In genomic region chr13:100125258-100125643, GRCm38 (mm10) we compare ENCODE assay signal across 8 mouse cellular contexts. TPM values are rescaled to one million over a fixed set of nuclear protein-coding genes. Genes with fewer than 3 reads are reported as not detected.
DNase-seq lines count a peak whose midpoint lies in the region; ATAC-seq and TF ChIP-seq lines count a peak whose summit lies in the region.

No protein-coding gene starts in this region.

- peak overlapping the region; percentile 73 for H3K4me2 ChIP-seq in kidney, postnatal 0 days (ENCODE audit: low read length)
- peak overlapping the region; percentile 98 for H3K4me2 ChIP-seq in hindbrain, embryonic 16.5 days (ENCODE audit: low read length)
- peak overlapping the region; percentile 93 for H3K4me2 ChIP-seq in midbrain, embryonic 16.5 days (ENCODE audit: low read length)

- H3K9me3 ChIP-seq in kidney, postnatal 0 days (replicated peaks; ENCODE audit: low read length), result no peaks in the 10 kb centered on the region
- no peaks in the 10 kb centered on the region for H3K9me3 ChIP-seq in hindbrain, embryonic 16.5 days (ENCODE audit: control insufficient read depth, low read length)
- H3K9me3 ChIP-seq in midbrain, embryonic 16.5 days (replicated peaks; ENCODE audit: control insufficient read depth, low read length, poor library complexity, severe bottlenecking), result no peaks in the 10 kb centered on the region

- H3K4me3 ChIP-seq in kidney, postnatal 0 days (replicated peaks; ENCODE audit: low read depth, low read length), result peak overlapping the region; percentile 96
- H3K4me3 ChIP-seq in bone marrow macrophage, adult 2 months (ENCODE audit: insufficient read depth, low read length), result peak overlapping the region; percentile 100
- H3K4me3 ChIP-seq in hindbrain, embryonic 16.5 days (ENCODE audit: low read length), result peak overlapping the region; percentile 99
- H3K4me3 ChIP-seq in midbrain, embryonic 16.5 days (ENCODE audit: low read depth, low read length), result peak overlapping the region; percentile 61

- DNase-seq in kidney, postnatal 0 days (ENCODE audit: low spot score), result no peak
- DNase-seq in kidney, adult 8-10 months, result no peak
- DNase-seq in cerebellum, postnatal 36 days, result no peak
- no peak for DNase-seq in gastrocnemius, adult 8-10 months (ENCODE audit: low spot score in 2 of 2)
- no peak for DNase-seq in embryo, embryonic 9.5 days (ENCODE audit: extremely low spot score)

- peaks cover 15% of the 10 kb centered on the region for H3K36me3 ChIP-seq in kidney, postnatal 0 days (ENCODE audit: insufficient read depth, low read length)
- H3K36me3 ChIP-seq in hindbrain, embryonic 16.5 days (ENCODE audit: control insufficient read depth, insufficient read depth, low read length), result peaks cover 20% of the 10 kb centered on the region
- H3K36me3 ChIP-seq in midbrain, embryonic 16.5 days (ENCODE audit: control insufficient read depth, insufficient read depth, low read length), result peaks cover 20% of the 10 kb centered on the region

- TF ChIP-seq POLR2A in bone marrow macrophage, adult 2 months (IDR thresholded peaks at IDR 0.05; ENCODE audit: borderline replicate concordance, low read depth, low read length), result no peak

- no peak for TF ChIP-seq CTCF in kidney, postnatal 0 days (IDR thresholded peaks at IDR 0.05; ENCODE audit: low read depth)
- TF ChIP-seq CTCF in bone marrow macrophage, adult 2 months (IDR thresholded peaks at IDR 0.05; ENCODE audit: low read depth, low read length), result no peak

- H3K4me1 ChIP-seq in kidney, postnatal 0 days (replicated peaks; ENCODE audit: insufficient read depth, low read length), result peaks cover 10% of the 10 kb centered on the region
- peaks cover 2% of the 10 kb centered on the region; the same call in 1 of the 2 replicates for H3K4me1 ChIP-seq in bone marrow macrophage, adult 2 months (ENCODE audit: control insufficient read depth, insufficient read depth, low read length)
- H3K4me1 ChIP-seq in hindbrain, embryonic 16.5 days (ENCODE audit: control insufficient read depth, insufficient read depth, low read depth, low read length), result peaks cover 11% of the 10 kb centered on the region
- peaks cover 14% of the 10 kb centered on the region for H3K4me1 ChIP-seq in midbrain, embryonic 16.5 days (ENCODE audit: control insufficient read depth, insufficient read depth, low read length)

- 2% methylated on average over 10 of the region's 10 CpGs for WGBS in kidney, postnatal 0 days
- WGBS in hindbrain, embryonic 16.5 days, result 2% methylated on average over 10 of the region's 10 CpGs
- 5% methylated on average over 10 of the region's 10 CpGs for WGBS in midbrain, embryonic 16.5 days

- H3K27ac ChIP-seq in kidney, postnatal 0 days, result no peak overlapping the region
- no peak overlapping the region for H3K27ac ChIP-seq in bone marrow macrophage, adult 2 months (ENCODE audit: insufficient read depth, low read depth, low read length)
- H3K27ac ChIP-seq in hindbrain, embryonic 16.5 days (ENCODE audit: low read depth, low read length), result no peak overlapping the region
- H3K27ac ChIP-seq in midbrain, embryonic 16.5 days (ENCODE audit: low read length), result no peak overlapping the region; the same call in 1 of the 2 replicates

- no peaks in the 10 kb centered on the region for H3K27me3 ChIP-seq in kidney, postnatal 0 days (ENCODE audit: insufficient read depth, low read length)
- H3K27me3 ChIP-seq in hindbrain, embryonic 16.5 days (replicated peaks; ENCODE audit: control insufficient read depth, insufficient read depth, low read length), result no peaks in the 10 kb centered on the region
- no peaks in the 10 kb centered on the region for H3K27me3 ChIP-seq in midbrain, embryonic 16.5 days (ENCODE audit: control insufficient read depth, insufficient read depth, low read depth, low read length)

- peak; percentile 59 for ATAC-seq in kidney, postnatal 0 days (replicated peaks; ENCODE audit: low FRiP score, low read depth)
- ATAC-seq in hindbrain, embryonic 16.5 days, result peak; percentile 38
- peak; percentile 38 for ATAC-seq in midbrain, embryonic 16.5 days

- peak overlapping the region; percentile 87 for H3K9ac ChIP-seq in kidney, postnatal 0 days (ENCODE audit: low read depth, low read length)
- peak overlapping the region; percentile 89 for H3K9ac ChIP-seq in hindbrain, embryonic 16.5 days (ENCODE audit: low read depth, low read length)
- H3K9ac ChIP-seq in midbrain, embryonic 16.5 days (ENCODE audit: low read depth, low read length), result peak overlapping the region; percentile 82

RNA-seq across cellular contexts. Expression of gene Smn1, which starts 0.6 kb away (rescaled TPM):
- 44.1 and 44.8 TPM in 2 replicates for polyA plus RNA-seq in kidney, postnatal 0 days (2015; fragmentation: Nextera tagmentation; extraction: Ambion mirVana)
- polyA plus RNA-seq in bone marrow macrophage, adult 2 months (2012; ENCODE audit: insufficient read depth, insufficient read length, missing spikeins), result 22.0 and 35.3 TPM in 2 replicates
- 35.4 and 43.8 TPM in 2 replicates for polyA plus RNA-seq in hindbrain, embryonic 16.5 days (2015; fragmentation: Nextera tagmentation; extraction: Ambion mirVana)
- 44.3 and 45.0 TPM in 2 replicates for polyA plus RNA-seq in midbrain, embryonic 16.5 days (2015; fragmentation: Nextera tagmentation; extraction: Ambion mirVana)
- 10 to 100 TPM; 12.0 to 16.7 (median 14.8) TPM for total RNA-seq in gastrocnemius, adult 8-10 months (2022)

RNA-seq across cellular contexts. Expression of gene Serf1, which starts 17.4 kb away (rescaled TPM):
- polyA plus RNA-seq in kidney, postnatal 0 days (2015; fragmentation: Nextera tagmentation; extraction: Ambion mirVana), result 198 and 216 TPM in 2 replicates
- 14.9 and 19.7 TPM in 2 replicates for polyA plus RNA-seq in bone marrow macrophage, adult 2 months (2012; ENCODE audit: insufficient read depth, insufficient read length, missing spikeins)
- 338 and 344 TPM in 2 replicates for polyA plus RNA-seq in hindbrain, embryonic 16.5 days (2015; fragmentation: Nextera tagmentation; extraction: Ambion mirVana)
- 427 and 449 TPM in 2 replicates for polyA plus RNA-seq in midbrain, embryonic 16.5 days (2015; fragmentation: Nextera tagmentation; extraction: Ambion mirVana)
- total RNA-seq in gastrocnemius, adult 8-10 months (2022), result 10 to 100 TPM in 1 of 4 experiments, 1 to 10 TPM in 3; 5.1 to 11.4 (median 7.5) TPM

RNA-seq across cellular contexts. Expression of gene Bdp1, which starts 21.4 kb away (rescaled TPM):
- polyA plus RNA-seq in kidney, postnatal 0 days (2015; fragmentation: Nextera tagmentation; extraction: Ambion mirVana), result 21.6 and 21.8 TPM in 2 replicates
- polyA plus RNA-seq in bone marrow macrophage, adult 2 months (2012; ENCODE audit: insufficient read depth, insufficient read length, missing spikeins), result 16.1 and 18.1 TPM in 2 replicates
- polyA plus RNA-seq in hindbrain, embryonic 16.5 days (2015; fragmentation: Nextera tagmentation; extraction: Ambion mirVana), result 19.6 and 24.1 TPM in 2 replicates
- polyA plus RNA-seq in midbrain, embryonic 16.5 days (2015; fragmentation: Nextera tagmentation; extraction: Ambion mirVana), result 22.3 and 25.3 TPM in 2 replicates
- total RNA-seq in gastrocnemius, adult 8-10 months (2022), result 10 to 100 TPM in 3 of 4 experiments, 1 to 10 TPM in 1; 9.3 to 18.4 (median 12.6) TPM
